Mouse (Mus musculus) skeletal muscle tissue, adult 2 months (tissue): ENCODE measurements at regions not wholly inside any gene's neighbourhood (a gene's known extent, or its start where the extent isn't known, plus 50 kb on each side); places are given as distances from the start of the nearest gene placed in this dataset.

Experiments
- DNase-seq: peaks from one replicate; pipeline ENCODE4 v3.0.0-alpha.2; 2012; ENCODE audit warnings: low read depth, low spot score

DNA sequence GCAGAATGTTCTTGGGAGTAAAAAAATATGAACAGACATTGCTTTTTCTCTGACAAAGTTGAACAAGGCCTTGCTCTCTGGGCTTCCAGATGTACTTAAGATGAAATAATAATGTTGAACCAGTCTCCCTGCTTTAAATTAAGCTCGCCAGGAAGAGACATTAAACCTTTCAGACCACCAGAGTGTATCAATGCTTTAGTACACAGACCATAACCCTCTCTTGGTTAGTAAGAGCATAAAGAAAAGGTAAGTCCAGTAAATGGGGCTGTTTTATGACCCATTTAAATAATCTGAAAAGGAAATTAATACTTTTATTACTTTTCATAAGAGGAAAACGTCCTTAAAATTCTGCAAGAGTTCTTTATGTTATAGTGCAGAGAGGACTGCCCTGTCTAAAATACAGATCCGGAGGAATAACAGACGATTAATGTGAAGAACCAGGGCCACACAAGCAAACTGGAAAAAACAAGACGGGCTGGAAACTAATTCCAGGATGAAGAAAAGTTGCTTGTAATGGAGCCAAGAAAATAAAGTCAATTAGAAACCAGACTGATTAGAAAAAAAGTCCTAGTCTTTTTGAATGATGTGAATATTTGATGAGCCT is 74.4 kb downstream of the Mettl11b start:
- DNase-seq, result no peak

GRCm38 (mm10) chr1:163642091-163642490 is 82.9 kb downstream of the Mettl11b start:
- DNase-seq, result no peak

GRCm38 (mm10) chr1:163640527-163641228 is 84.4 kb downstream of the Mettl11b start:
- no peak for DNase-seq

DNA sequence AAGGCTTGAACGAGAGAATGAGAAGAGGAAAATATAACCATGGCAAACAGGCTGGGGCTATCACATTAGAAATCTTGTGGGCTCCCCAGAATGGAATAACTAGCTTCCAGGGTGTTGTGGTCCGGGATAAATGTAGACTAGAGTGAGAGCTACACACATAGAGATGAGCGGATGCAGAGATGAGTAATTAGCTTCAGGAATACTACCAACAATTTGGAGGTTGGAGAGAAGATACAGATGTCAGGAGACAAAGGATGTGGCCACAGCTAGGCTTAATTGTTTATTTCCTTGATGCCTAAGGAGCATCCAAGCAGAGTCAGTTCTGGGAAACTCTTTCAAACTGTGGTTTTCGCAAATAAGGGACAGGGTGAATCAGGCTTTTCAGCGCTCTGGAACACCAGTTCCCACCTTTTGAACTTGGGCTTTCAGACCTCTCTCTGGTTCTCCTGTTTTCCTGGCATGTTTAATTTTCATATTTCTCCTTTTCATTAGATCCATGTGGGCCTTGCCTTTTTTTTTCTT is 94.7 kb downstream of the Mettl11b start:
- DNase-seq, result no peak

DNA sequence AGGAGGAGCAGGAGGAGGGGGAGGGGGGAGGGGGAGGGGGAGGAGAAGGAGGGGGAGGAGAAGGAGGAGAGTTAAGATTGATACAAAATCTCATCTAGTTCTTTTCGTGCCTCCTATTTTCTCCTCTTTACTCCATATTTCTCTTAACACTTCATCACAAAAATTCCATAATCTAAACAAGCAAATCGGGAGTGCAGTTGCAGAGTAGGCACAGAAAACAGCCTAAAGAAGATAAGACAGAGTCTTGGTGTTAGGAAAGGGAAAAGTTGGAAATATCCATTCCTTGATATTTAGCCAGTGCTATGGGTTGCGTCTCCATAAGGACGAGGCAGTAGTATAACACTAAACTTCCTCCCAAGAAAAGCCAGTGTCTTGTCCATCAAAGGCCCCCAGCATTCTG is 100.1 kb downstream of the Mettl11b start:
- DNase-seq, result no peak

DNA sequence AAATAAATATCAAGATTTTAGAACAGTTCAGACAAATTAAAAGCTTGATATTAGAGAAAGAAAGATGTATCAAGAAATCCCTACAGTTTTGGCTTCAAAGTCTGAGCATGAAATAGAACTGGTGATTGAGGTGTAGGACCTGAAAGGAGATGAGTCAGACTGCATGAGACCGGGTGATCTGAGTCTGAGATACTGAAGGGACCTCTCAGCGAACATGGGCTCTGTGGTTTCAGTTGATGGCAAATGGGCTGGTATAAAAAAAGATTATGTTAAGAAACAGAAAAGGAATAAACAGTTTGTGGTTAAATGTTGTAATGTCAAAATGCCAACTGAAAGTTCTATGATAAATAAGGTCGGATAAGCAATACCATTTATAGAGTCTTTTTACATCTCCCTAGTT is 103.7 kb downstream of the Mettl11b start:
- no peak for DNase-seq

- DNase-seq, result no peak
Observed at GRCm38 (mm10) chr1:163619831-163620230, 105.2 kb downstream of the Mettl11b start.

DNA sequence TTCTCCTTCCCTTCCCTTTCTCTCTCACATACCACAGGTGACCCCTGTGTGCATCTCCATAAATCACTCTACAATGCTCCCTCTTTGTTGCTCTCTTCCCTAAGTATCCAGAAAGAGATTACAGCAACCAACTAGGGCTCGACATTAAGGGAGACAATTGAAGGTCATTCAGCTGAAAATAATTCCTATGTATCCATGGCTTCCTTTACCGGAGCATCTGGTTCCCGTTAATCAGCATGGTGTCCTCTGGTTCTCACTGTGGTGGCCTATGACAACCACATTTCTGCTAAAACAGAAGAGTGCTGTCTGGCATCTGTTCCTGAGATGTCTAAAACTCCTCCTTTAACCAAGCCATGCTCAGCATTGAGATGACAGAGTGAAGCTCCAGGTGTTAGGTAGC is 106.9 kb downstream of the Mettl11b start:
- DNase-seq, result no peak

- DNase-seq, result no peak
Observed at GRCm38 (mm10) chr1:163616596-163616995, 108.4 kb downstream of the Mettl11b start.

DNA sequence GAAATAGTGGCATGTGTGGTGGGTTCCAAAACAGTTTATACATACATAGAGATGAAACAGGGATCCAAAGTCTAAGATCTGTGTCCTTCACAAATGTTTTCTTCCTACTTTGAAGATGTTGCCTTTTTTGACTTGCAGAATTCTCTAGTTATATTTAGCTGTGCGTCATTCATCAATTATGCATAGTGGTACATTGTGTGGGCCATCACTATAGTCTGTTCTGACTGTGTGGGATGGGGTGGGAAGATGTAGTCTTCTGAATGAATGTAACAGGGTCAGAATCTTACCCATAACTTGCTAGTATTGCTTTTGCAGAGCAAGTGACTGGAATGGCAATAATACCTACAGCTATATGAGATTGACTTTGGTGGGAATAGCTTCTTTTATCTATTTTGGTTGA is 116.6 kb downstream of the Mettl11b start:
- no peak for DNase-seq

DNA sequence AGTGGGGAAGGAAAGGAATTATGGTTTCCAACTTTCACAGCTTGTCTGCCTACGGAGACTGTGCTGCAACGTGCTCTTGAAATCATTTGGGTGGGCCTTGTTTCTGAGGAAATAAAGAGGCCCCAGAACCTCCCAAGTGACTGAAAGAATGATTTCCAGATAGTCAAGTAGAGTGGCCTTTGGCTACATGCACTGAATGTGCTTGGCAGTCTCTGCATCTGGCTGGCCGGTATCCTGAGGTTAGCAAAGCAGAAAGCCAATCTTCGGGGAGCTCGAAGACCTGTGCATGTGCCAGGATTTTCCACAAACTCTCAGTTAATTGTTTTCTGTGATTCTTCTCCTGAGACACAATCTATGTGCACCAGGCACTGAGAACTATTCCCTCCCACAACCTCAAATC is 117.3 kb downstream of the Mettl11b start:
- peak; percentile 86 for DNase-seq

DNA sequence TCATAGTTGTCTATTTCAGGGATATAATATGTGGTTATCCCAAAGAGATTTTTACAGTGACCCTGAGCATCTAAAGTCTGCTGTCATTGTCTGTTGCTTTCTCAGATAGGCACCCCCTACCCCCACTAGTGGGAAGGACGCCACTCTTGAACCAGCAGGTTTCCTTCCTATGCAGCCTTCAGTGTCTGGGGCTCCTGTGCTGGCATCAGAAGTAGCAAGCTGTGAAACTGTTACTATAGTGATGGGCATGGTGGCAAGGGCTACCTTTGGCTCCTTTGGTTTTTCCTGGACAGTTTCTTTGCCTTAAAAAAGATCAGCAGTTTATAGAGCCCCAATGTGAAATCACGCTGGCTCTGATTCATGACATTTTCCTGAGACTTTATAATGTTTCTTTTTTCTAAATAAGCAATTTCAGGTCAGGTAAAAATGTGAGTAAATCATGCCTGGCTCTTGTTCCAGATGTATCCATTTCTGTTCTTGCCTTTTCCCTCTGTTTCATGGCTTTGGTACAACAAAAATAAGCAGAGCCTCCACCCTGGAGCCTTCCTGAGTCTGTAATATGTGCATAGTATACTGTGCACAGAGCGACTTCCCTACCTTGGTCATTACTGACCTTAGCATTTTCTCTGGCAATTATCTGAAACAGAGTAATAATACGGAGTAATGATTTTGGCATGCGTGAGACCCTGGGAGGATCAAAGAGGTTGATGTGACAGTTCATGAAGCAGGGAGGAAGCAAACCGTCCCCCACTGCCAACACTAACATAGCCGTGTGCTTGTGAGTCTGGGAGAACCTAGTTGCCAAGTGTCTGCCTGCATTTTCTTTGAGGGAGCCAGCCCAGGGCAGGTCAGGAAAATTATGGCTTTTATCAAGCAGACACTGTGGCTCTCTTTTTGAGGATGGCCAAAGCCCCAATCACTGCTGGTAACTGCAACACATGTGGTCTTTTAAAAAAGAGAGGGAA is 124.8 kb downstream of the Mettl11b start:
- DNase-seq, result no peak

GRCm38 (mm10) chr1:163576411-163576810 is 148.6 kb downstream of the Mettl11b start:
- no peak for DNase-seq

DNA sequence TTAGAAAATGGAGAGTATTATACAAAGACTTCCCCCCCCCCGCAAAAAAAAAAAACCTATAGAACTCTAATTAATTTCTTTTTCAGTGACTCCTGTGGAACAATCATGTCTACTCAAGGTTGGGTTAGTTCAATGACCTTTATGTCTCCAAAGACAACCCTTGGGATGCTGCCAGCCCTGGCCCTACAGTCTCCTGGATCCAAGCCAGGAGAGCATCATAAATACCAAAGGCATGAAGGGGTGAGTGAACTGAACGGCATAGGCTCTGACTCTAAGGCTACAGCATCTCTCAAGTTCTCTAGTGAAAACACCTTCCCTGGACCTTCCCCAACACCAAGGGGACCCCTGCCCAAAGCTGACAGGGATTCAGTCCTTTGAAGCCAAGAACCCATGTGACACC is 149.4 kb downstream of the Mettl11b start:
- DNase-seq, result no peak

- peak; percentile 78 for DNase-seq
Observed at GRCm38 (mm10) chr1:163574409-163575161, 150.4 kb downstream of the Mettl11b start.

GRCm38 (mm10) chr1:163573533-163573932 is 151.5 kb downstream of the Mettl11b start:
- DNase-seq, result no peak

DNA sequence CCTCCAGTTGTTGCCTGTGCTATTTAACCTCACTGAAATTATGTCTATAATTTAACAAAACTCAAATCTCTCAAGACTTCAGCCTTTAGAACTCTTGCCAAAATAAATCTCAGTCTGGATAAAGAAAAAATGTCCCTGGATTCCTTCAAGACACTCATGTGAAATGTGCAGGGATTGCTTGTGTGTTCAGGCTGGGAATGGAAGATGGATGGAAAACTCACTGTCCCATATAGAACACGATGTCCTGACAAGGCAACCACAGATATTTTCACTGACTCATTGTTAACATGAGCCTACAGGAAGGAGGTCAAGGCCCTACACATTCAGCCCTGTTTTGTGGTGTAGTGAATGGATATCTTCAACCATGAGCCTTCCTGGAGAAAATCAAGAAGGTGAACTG is 160.3 kb upstream of the Gorab start:
- peak; percentile 30 for DNase-seq

DNA sequence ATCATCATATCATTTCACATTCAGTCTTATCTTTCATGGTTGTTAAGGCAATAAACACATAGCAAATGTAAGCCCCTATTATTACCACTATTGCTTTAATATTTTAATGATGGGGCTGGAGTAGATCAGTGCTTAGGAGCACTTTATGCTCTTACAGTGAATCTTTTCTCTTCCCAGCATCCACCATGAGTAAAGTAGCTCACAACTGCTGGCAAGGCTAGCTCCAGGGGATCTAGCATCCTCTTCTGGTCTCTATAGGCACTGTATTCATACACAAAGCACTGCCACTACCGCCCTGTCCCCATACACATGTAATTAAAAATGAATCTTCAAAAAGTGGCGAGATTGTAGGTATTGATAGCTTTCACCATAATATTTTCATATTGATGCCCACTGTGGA is 159.6 kb upstream of the Gorab start:
- no peak for DNase-seq

DNA sequence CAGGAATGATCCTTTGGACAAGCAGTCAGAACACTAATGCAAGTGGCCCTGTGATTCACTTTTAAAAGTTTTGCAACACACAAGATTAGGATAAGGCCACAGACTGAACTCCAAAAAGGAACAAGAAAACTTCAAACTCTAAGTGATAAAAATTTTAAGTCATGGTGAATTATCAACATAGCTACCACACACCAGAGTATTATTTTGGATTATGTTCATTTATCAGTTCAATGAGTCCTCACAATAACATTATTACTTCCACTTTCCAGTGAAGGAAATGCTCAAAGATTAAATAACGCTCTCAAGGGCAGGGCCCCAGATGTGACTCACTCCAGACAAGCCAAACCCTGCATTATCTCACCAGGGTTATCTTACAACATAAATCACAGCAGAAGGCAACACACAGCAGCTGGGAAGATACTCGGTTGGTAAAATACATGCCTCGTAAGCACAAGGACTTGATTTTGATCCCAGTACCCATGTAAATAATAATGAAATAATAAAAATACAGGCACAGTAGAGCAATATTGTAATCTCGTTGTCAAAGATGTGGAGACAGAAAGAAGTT is 158.8 kb upstream of the Gorab start:
- DNase-seq, result peak; percentile 56

DNA sequence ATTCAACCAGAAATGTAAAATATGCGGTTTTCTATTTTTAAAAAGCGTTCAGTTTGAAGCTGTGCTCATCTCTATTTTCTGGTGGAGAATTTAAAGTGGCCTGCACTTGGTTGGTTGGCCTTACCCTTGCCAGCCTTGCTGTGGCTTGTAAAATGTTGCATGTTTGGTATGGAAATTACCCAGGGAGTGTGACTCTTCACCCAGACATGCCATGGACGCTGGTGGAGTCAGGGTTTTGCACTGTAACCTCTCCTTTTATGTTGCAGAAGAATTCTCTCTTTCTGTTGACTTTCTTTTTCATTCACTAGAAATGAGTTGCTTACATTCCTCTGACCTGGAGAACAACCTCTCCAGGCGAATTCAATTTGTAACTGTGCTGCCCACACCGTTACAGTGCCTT is 157.5 kb upstream of the Gorab start:
- DNase-seq, result no peak

DNA sequence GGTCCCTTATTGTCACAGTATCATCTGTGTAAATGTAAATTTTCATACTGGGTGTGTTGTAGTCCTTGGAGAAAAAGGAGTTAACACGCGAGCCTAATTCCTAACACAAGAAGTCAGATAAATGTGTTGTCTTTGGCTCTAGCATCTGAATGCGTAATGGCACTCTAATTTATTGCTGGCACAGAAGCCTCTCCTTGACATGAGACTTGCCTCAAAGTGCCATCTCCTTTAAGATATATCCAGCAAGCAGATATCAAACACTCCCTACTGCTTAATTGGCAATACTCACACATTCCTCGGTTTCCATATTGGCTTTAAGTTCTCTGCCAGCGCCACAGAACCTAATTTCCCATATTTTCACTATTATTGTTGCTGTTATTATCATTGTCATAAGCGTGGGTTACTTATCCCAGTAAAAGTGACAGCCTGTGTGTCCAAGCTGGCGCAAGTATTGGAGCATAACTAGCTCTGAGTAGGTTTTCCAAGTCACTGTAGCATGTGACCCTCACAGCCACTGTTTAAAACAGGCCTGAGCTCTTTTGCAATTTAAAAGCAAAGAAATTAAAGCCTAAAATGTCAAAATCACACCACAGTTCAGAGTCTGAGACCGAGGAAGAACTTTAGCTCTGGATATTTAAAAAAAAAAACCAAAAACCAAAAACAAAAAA is 156.9 kb upstream of the Gorab start:
- no peak for DNase-seq
